Mouse (Mus musculus): ENCODE measurements at regions not wholly inside any gene's neighbourhood (a gene's known extent, or its start where the extent isn't known, plus 50 kb on each side); places are given as distances from the start of the nearest gene placed in this dataset.

DNA sequence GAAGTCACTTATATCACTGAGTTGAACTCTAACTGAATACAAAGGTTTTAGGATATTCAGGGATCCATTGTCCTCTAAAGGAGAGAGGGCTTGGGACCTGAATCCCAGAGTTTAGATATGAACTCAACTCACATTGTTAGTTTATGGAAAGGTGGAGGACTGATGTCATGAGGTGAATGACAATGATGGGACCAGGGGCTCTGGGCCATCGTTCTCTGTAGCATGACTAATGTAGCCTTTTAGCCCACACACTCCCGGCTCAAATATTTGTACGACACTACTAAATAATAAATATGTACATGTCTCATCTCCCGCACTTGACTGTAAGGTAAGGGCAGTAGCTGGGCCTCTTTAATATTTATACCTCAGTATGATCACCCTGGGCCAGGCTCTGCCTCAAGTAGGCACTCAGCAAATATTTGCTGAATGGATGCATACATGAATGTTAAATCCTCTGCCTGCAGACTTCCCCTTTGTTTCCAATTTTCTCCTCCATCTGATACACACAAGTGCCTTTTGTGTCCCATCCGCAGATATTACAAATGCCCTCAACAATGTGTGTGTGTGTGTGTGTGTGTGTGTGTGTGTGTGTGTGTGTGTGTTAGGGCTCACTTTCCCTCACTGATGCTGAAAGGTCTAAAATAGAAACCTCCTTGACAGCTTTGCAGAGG lies 59.2 kb upstream of the 4933402D24Rik start:
- DNase-seq = no peak

DNA sequence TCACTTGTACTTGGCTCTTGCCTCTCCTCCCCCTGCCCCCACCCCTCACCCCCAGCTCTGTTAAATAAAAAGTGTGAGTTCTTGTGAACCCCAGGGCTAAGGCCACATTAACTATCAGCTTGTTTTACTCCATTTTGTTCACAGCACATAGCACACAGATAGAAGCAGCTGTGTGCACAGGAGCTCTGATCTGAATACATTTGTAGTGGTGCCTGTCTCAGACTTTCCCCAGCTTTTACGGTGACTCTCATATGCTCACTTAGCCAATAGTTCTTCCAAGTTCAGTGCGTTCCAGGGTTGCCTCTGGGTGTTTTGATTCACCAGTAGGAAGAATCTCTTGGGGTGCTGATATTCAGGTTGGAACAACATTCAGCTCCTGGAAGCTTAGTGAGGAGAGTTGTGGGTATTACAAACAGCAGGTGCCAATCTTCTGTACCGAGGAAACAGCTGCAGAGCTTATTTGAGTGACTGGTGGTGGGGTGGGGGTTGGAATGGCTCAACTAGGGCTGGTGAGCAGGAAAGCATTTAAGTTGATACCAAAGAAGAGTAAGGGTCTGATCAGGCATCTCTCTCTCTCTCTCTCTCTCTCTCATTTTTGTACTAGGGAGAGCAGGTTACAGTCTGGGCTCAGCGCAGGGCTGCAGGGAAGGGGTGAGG lies 51.7 kb upstream of the 4933402D24Rik start:
- DNase-seq = no peak

DNA sequence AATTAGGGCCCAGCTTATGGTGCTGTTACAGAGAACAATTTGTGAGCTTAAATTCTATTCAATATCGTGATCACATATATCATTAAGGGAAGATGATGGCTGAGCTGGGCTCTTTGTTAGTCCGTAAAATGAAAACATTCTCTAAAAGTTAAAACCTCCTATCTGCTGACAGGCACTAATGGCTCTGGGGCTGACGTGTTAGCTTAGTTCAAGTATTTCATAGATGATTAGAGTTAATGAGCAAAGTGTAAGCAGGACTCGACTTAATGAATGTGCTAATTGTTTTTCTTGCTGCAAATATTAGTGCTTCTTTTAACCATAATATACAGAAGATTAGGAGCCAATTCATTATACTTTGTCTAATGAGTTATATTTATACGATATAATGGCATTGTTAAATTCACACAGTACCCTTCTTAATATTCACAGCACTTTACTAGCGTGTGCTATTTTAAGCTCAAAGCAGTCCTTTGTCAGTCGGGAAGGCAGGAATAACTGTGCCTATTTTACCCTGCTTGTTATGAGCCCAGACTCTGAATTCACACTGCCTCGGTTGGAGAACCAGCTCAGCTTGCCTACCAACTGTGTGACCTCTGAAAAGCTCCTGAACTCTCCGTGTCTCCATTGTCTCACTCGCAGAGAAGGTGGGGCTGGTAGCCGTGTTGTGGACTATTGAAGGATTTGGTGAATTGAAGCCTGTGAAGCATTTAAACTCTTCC lies 50.6 kb upstream of the 4933402D24Rik start:
- peak in 1 of 2 experiments; percentile 13 for DNase-seq

Measured in layer of hippocampus, postnatal 36 days (tissue).